Mouse (Mus musculus): Measurements from ENCODE around the gene Matn1. TPM values are rescaled to one million over a fixed set of nuclear protein-coding genes. Genes with fewer than 3 reads are reported as not detected.

Gene Matn1
- polyA plus RNA-seq, 1 experiment from 2014 or later: 51.7 TPM

GRCm38 (mm10) chr4:130906296-130906695 lies 37.9 kb upstream of the Matn1 start:
- whole genome bisulfite sequencing: 46% methylated on average over 8 of the region's 8 CpGs
- peak overlapping the region; percentile 28; the same call in 1 of the 2 replicates for H3K27ac ChIP-seq (replicated peaks; ENCODE audit: low read depth, low read length)

GRCm38 (mm10) chr4:130907200-130908069 lies 36.8 kb upstream of the Matn1 start:
- H3K27me3 ChIP-seq (replicated peaks; ENCODE audit: control insufficient read depth, insufficient read depth, low read length): no peaks in the 10 kb centered on the region
- H3K36me3 ChIP-seq (ENCODE audit: control insufficient read depth, insufficient read depth, low read length): no peaks in the 10 kb centered on the region
- ATAC-seq (ENCODE audit: low read depth): no peak
- no peak overlapping the region for H3K9ac ChIP-seq (ENCODE audit: low read depth, low read length)
- H3K4me1 ChIP-seq (ENCODE audit: control insufficient read depth, insufficient read depth, low read length): peaks cover 13% of the 10 kb centered on the region; the same call in 1 of the 2 replicates
- H3K9me3 ChIP-seq (ENCODE audit: control insufficient read depth, low read length): no peaks in the 10 kb centered on the region
- WGBS: 73% methylated on average over 19 of the region's 19 CpGs
- no peak overlapping the region for H3K4me2 ChIP-seq (ENCODE audit: low read depth, low read length)
- 0 out of 2 replicates have a peak overlapping the region, but pooled peaks have one; percentile 21 for H3K27ac ChIP-seq (replicated peaks; ENCODE audit: low read depth, low read length)
- DNase-seq (ENCODE audit: low spot score): no peak
- no peak overlapping the region for H3K4me3 ChIP-seq (ENCODE audit: low read depth, low read length)

More at GRCm38 (mm10) chr4:130906296-130906695, 37.9 kb upstream of the Matn1 start:
- Histone ChIP-seq H3K36me3 (ENCODE audit: control insufficient read depth, insufficient read depth, low read length) (no peaks in the 10 kb centered on the region), H3K4me1 (ENCODE audit: control insufficient read depth, insufficient read depth, low read length) (peaks cover 13% of the 10 kb centered on the region; the same call in 1 of the 2 replicates), H3K4me3 (ENCODE audit: low read depth, low read length) (no peak overlapping the region), H3K27me3 (replicated peaks; ENCODE audit: control insufficient read depth, insufficient read depth, low read length) (no peaks in the 10 kb centered on the region), H3K9me3 (ENCODE audit: control insufficient read depth, low read length) (no peaks in the 10 kb centered on the region), H3K4me2 (ENCODE audit: low read depth, low read length) (no peak overlapping the region), H3K9ac (ENCODE audit: low read depth, low read length) (no peak overlapping the region; the same call in 1 of the 2 replicates)
- peak; percentile 58 for DNase-seq (ENCODE audit: low spot score)
- peak; percentile 23; the same call in 1 of the 2 replicates for ATAC-seq (ENCODE audit: low read depth)

DNA sequence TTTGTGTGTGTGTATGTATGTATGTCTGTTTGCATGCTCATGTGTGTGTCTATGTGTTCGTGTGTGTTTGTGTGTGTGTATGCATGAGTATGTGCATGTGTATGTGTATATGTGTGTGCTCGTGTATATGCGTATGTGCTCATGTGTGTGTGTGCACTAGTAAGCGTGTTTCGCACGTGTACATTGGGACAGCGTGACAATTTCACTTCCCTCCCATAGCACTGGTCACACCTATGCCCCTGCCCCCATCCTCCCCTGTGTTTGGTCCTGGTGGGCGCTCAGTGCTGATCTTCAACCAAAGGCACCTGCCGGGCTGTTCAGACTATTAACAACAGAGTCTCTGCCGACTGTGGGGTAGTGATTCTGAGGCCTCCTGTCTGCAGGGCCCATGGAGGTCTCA lies 36.1 kb upstream of the Matn1 start:
- Histone ChIP-seq H3K4me2 (ENCODE audit: low read depth, low read length) (no peak overlapping the region), H3K27me3 (replicated peaks; ENCODE audit: control insufficient read depth, insufficient read depth, low read length) (no peaks in the 10 kb centered on the region), H3K36me3 (ENCODE audit: control insufficient read depth, insufficient read depth, low read length) (no peaks in the 10 kb centered on the region), H3K4me1 (ENCODE audit: control insufficient read depth, insufficient read depth, low read length) (peaks cover 13% of the 10 kb centered on the region; the same call in 1 of the 2 replicates), H3K4me3 (ENCODE audit: low read depth, low read length) (no peak overlapping the region), H3K9me3 (ENCODE audit: control insufficient read depth, low read length) (no peaks in the 10 kb centered on the region), H3K27ac (replicated peaks; ENCODE audit: low read depth, low read length) (no peak overlapping the region), H3K9ac (ENCODE audit: low read depth, low read length) (no peak overlapping the region)
- 93% methylated on average over 10 of the region's 10 CpGs for WGBS
- DNase-seq (ENCODE audit: low spot score): no peak
- ATAC-seq (ENCODE audit: low read depth): no peak

DNA sequence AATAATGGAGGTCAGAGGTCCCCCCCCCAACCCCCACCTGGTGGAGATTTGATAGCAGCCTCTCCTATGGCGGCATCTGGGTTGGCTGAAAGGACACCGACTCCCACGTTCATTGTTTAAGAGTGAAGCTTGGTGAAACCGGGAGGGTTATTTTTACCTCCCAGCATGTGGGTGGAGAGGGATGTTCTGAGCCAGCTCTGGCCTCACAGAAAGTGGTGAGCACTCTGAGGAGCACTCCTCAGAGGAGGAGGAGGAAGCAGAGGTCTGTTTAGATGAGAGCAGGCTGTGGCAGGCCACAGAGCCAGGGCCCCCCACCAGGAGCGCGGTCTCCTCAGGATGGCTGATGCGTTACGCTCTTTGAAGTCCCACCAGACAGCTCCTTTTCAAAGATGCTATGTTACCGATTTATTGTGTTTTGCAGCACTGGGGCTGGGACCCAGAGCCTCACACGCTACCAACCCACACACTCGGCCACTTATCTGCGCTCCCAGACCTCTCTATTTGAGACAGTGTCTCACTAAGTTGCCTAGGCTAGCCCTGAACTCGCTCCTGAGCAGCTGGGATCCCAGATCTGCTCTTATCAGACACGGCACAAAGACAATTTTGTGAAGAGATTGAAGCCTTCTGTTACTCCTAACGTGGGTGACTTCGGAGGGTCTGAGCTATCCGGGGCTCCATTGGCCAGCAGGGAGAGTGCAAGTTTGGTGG lies 34.9 kb upstream of the Matn1 start:
- H3K27ac ChIP-seq (replicated peaks; ENCODE audit: low read depth, low read length): no peak overlapping the region

GRCm38 (mm10) chr4:130910666-130911065 lies 33.5 kb upstream of the Matn1 start:
- Histone ChIP-seq H3K9me3 (ENCODE audit: control insufficient read depth, low read length) (no peaks in the 10 kb centered on the region), H3K36me3 (ENCODE audit: control insufficient read depth, insufficient read depth, low read length) (no peaks in the 10 kb centered on the region), H3K4me3 (ENCODE audit: low read depth, low read length) (no peak overlapping the region), H3K9ac (ENCODE audit: low read depth, low read length) (no peak overlapping the region), H3K27me3 (replicated peaks; ENCODE audit: control insufficient read depth, insufficient read depth, low read length) (no peaks in the 10 kb centered on the region), H3K4me1 (ENCODE audit: control insufficient read depth, insufficient read depth, low read length) (peaks cover 7% of the 10 kb centered on the region; the same call in 1 of the 2 replicates), H3K4me2 (ENCODE audit: low read depth, low read length) (no peak overlapping the region), H3K27ac (replicated peaks; ENCODE audit: low read depth, low read length) (no peak overlapping the region)
- DNase-seq (ENCODE audit: low spot score) (no peak), ATAC-seq (ENCODE audit: low read depth) (no peak)
- WGBS: 25% methylated on average over 2 of the region's 7 CpGs

More for the DNA sequence above, 34.9 kb upstream of the Matn1 start:
- DNase-seq (ENCODE audit: low spot score): no peak
- Histone ChIP-seq H3K4me1 (ENCODE audit: control insufficient read depth, insufficient read depth, low read length) (peaks cover 13% of the 10 kb centered on the region; the same call in 1 of the 2 replicates), H3K4me2 (ENCODE audit: low read depth, low read length) (no peak overlapping the region), H3K4me3 (ENCODE audit: low read depth, low read length) (no peak overlapping the region), H3K9ac (ENCODE audit: low read depth, low read length) (no peak overlapping the region), H3K27me3 (replicated peaks; ENCODE audit: control insufficient read depth, insufficient read depth, low read length) (no peaks in the 10 kb centered on the region), H3K36me3 (ENCODE audit: control insufficient read depth, insufficient read depth, low read length) (no peaks in the 10 kb centered on the region), H3K9me3 (ENCODE audit: control insufficient read depth, low read length) (no peaks in the 10 kb centered on the region)
- no peak for ATAC-seq (ENCODE audit: low read depth)
- 55% methylated on average over 17 of the region's 17 CpGs for WGBS

- ATAC-seq (ENCODE audit: low read depth): no peak
- Histone ChIP-seq H3K36me3 (ENCODE audit: control insufficient read depth, insufficient read depth, low read length) (no peaks in the 10 kb centered on the region), H3K9ac (ENCODE audit: low read depth, low read length) (no peak overlapping the region), H3K9me3 (ENCODE audit: control insufficient read depth, low read length) (no peaks in the 10 kb centered on the region), H3K4me1 (ENCODE audit: control insufficient read depth, insufficient read depth, low read length) (no peaks in the 10 kb centered on the region), H3K27ac (replicated peaks; ENCODE audit: low read depth, low read length) (no peak overlapping the region), H3K4me3 (ENCODE audit: low read depth, low read length) (no peak overlapping the region), H3K4me2 (ENCODE audit: low read depth, low read length) (no peak overlapping the region), H3K27me3 (replicated peaks; ENCODE audit: control insufficient read depth, insufficient read depth, low read length) (no peaks in the 10 kb centered on the region)
- 76% methylated on average over 3 of the region's 3 CpGs for WGBS
- DNase-seq (ENCODE audit: low spot score): no peak
These were observed 31.6 kb upstream of the Matn1 start for GRCm38 (mm10) chr4:130912626-130913025.

DNA sequence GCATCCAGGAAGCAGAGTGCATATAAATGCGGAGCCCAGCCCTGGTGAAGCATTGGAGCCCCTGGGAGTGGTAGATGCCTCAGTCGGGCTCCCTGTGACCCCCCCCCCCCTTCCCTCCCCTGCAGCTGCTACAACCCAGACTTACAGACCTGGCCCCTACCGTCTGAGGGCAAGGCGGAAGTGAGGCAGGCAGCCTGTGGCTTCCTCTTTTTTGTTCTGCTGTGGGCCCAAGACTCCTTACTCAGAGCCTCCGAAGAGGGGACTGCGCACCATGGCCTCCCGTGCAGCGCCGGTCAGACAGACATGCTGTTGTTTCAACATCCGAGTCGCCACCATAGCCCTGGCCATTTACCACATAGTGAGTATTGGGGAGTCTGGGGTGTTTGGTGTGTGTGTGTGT lies 31.1 kb upstream of the Matn1 start, which contains the start of gene Laptm5:
Gene Laptm5, plus strand, starts transcription at position 49 of the 400 bp plus-strand sequence.
- WGBS: 60% methylated on average over 11 of the region's 11 CpGs
- Histone ChIP-seq H3K9ac (ENCODE audit: low read depth, low read length) (no peak within 1 kb of the TSS), H3K4me1 (ENCODE audit: control insufficient read depth, insufficient read depth, low read length) (no peaks in the 10 kb centered on the region), H3K4me2 (ENCODE audit: low read depth, low read length) (no peak within 1 kb of the TSS), H3K9me3 (ENCODE audit: control insufficient read depth, low read length) (no peaks in the 10 kb centered on the region), H3K27me3 (replicated peaks; ENCODE audit: control insufficient read depth, insufficient read depth, low read length) (no peaks in the 10 kb centered on the region), H3K36me3 (ENCODE audit: control insufficient read depth, insufficient read depth, low read length) (no peaks in the 10 kb centered on the region), H3K4me3 (ENCODE audit: low read depth, low read length) (no peak within 1 kb of the TSS), H3K27ac (replicated peaks; ENCODE audit: low read depth, low read length) (no peak within 1 kb of the TSS)
- DNase-seq (ENCODE audit: low spot score): no peak
- no peak for ATAC-seq (ENCODE audit: low read depth)

- no peaks in the 10 kb centered on the region for H3K9me3 ChIP-seq (ENCODE audit: control insufficient read depth, low read length)
- no peaks in the 10 kb centered on the region for H3K36me3 ChIP-seq (ENCODE audit: control insufficient read depth, insufficient read depth, low read length)
- ATAC-seq (ENCODE audit: low read depth) (no peak), DNase-seq (ENCODE audit: low spot score) (no peak)
- no peak overlapping the region for H3K27ac ChIP-seq (replicated peaks; ENCODE audit: low read depth, low read length)
- no peaks in the 10 kb centered on the region for H3K27me3 ChIP-seq (replicated peaks; ENCODE audit: control insufficient read depth, insufficient read depth, low read length)
- WGBS: 72% methylated on average over 3 of the region's 3 CpGs
- no peak overlapping the region for H3K4me2 ChIP-seq (ENCODE audit: low read depth, low read length)
- no peaks in the 10 kb centered on the region for H3K4me1 ChIP-seq (ENCODE audit: control insufficient read depth, insufficient read depth, low read length)
- no peak overlapping the region for H3K9ac ChIP-seq (ENCODE audit: low read depth, low read length)
- no peak overlapping the region for H3K4me3 ChIP-seq (ENCODE audit: low read depth, low read length)
These were observed 30.7 kb upstream of the Matn1 start for GRCm38 (mm10) chr4:130913511-130913910.

Data from embryonic facial prominence, embryonic 14.5 days (tissue).